Mouse (Mus musculus): Measurements from ENCODE around the gene Miga2. TPM values are rescaled to one million over a fixed set of nuclear protein-coding genes. Genes with fewer than 3 reads are reported as not detected.
A peak's percentile ranks its signal among the peaks of the same experiment; 100 is the strongest.

Gene Miga2
- polyA plus RNA-seq, 1 experiment from 2014 or later, result 22.9 TPM

- H3K27ac ChIP-seq (replicated peaks), result no peak overlapping the region
- H3K36me3 ChIP-seq, result peaks cover 94% of the 10 kb centered on the region
- no peaks in the 10 kb centered on the region for H3K9me3 ChIP-seq (replicated peaks)
- no peak overlapping the region for H3K4me2 ChIP-seq (replicated peaks)
- no peaks in the 10 kb centered on the region; the same call in 1 of the 2 replicates for H3K4me1 ChIP-seq
- 87% methylated on average over 10 of the region's 10 CpGs for WGBS
- no peak overlapping the region for H3K9ac ChIP-seq
- no peak overlapping the region for H3K4me3 ChIP-seq (replicated peaks)
- no peaks in the 10 kb centered on the region for H3K27me3 ChIP-seq
- ATAC-seq (ENCODE audit: insufficient number of reproducible peaks, low FRiP score, low TSS enrichment, low read depth), result no peak
Observed at GRCm38 (mm10) chr2:30380564-30381376, 16.7 kb downstream of the Miga2 start.

- Histone ChIP-seq H3K9me3 (replicated peaks) (no peaks in the 10 kb centered on the region), H3K36me3 (peaks cover 89% of the 10 kb centered on the region), H3K4me3 (replicated peaks) (no peak overlapping the region), H3K4me2 (replicated peaks) (no peak overlapping the region), H3K27ac (replicated peaks) (no peak overlapping the region), H3K27me3 (no peaks in the 10 kb centered on the region), H3K4me1 (no peaks in the 10 kb centered on the region), H3K9ac (no peak overlapping the region)
- ATAC-seq (ENCODE audit: insufficient number of reproducible peaks, low FRiP score, low TSS enrichment, low read depth), result no peak
- 81% methylated on average over 4 of the region's 4 CpGs for WGBS
Observed at GRCm38 (mm10) chr2:30381377-30381725, 17.3 kb downstream of the Miga2 start.

GRCm38 (mm10) chr2:30384814-30385213, 20.8 kb downstream of the Miga2 start:
- Histone ChIP-seq H3K36me3 (peaks cover 57% of the 10 kb centered on the region), H3K9me3 (replicated peaks) (no peaks in the 10 kb centered on the region), H3K4me1 (no peaks in the 10 kb centered on the region), H3K9ac (no peak overlapping the region), H3K27ac (replicated peaks) (no peak overlapping the region), H3K27me3 (no peaks in the 10 kb centered on the region), H3K4me2 (replicated peaks) (no peak overlapping the region), H3K4me3 (replicated peaks) (no peak overlapping the region)
- no peak for ATAC-seq (ENCODE audit: insufficient number of reproducible peaks, low FRiP score, low TSS enrichment, low read depth)
- 80% methylated on average over 5 of the region's 5 CpGs for WGBS

- Histone ChIP-seq H3K9ac (no peak overlapping the region), H3K9me3 (replicated peaks) (no peaks in the 10 kb centered on the region), H3K27ac (replicated peaks) (no peak overlapping the region), H3K4me2 (replicated peaks) (no peak overlapping the region), H3K4me3 (replicated peaks) (no peak overlapping the region), H3K4me1 (no peaks in the 10 kb centered on the region), H3K27me3 (no peaks in the 10 kb centered on the region), H3K36me3 (peaks cover 51% of the 10 kb centered on the region)
- ATAC-seq (ENCODE audit: insufficient number of reproducible peaks, low FRiP score, low TSS enrichment, low read depth), result no peak
- 72% methylated on average over 4 of the region's 4 CpGs for WGBS
Observed at GRCm38 (mm10) chr2:30385591-30385990, 21.6 kb downstream of the Miga2 start.

- Histone ChIP-seq H3K4me1 (peaks cover 8% of the 10 kb centered on the region), H3K4me3 (replicated peaks) (no peak overlapping the region), H3K9ac (no peak overlapping the region), H3K27ac (replicated peaks) (no peak overlapping the region), H3K36me3 (peaks cover 39% of the 10 kb centered on the region), H3K9me3 (replicated peaks) (no peaks in the 10 kb centered on the region), H3K27me3 (no peaks in the 10 kb centered on the region), H3K4me2 (replicated peaks) (no peak overlapping the region)
- ATAC-seq (ENCODE audit: insufficient number of reproducible peaks, low FRiP score, low TSS enrichment, low read depth), result no peak
- WGBS, result 81% methylated on average over 9 of the region's 9 CpGs
Observed at GRCm38 (mm10) chr2:30386913-30387312, 22.9 kb downstream of the Miga2 start.

GRCm38 (mm10) chr2:30389000-30389399, 25.0 kb downstream of the Miga2 start:
- ATAC-seq (ENCODE audit: insufficient number of reproducible peaks, low FRiP score, low TSS enrichment, low read depth), result no peak
- Histone ChIP-seq H3K36me3 (peaks cover 19% of the 10 kb centered on the region), H3K27me3 (no peaks in the 10 kb centered on the region), H3K27ac (replicated peaks) (no peak overlapping the region), H3K9me3 (replicated peaks) (no peaks in the 10 kb centered on the region), H3K4me3 (replicated peaks) (no peak overlapping the region), H3K9ac (no peak overlapping the region), H3K4me1 (peaks cover 21% of the 10 kb centered on the region), H3K4me2 (replicated peaks) (no peak overlapping the region)
- WGBS, result 88% methylated on average over 2 of the region's 2 CpGs

GRCm38 (mm10) chr2:30392114-30392576, 28.1 kb downstream of the Miga2 start, which contains the start of gene Dolpp1:
Gene Dolpp1 (plus strand): TSS chr2:30392254.
- H3K9me3 ChIP-seq (replicated peaks), result no peaks in the 10 kb centered on the region
- peaks cover 11% of the 10 kb centered on the region for H3K36me3 ChIP-seq
- peak within 1 kb of the TSS; percentile 92 for H3K4me2 ChIP-seq (replicated peaks)
- H3K9ac ChIP-seq, result peak within 1 kb of the TSS; percentile 55
- peaks cover 23% of the 10 kb centered on the region for H3K4me1 ChIP-seq
- peak within 1 kb of the TSS; percentile 90 for H3K27ac ChIP-seq (replicated peaks)
- peak within 1 kb of the TSS; percentile 96 for H3K4me3 ChIP-seq (replicated peaks)
- peak; percentile 99 for ATAC-seq (ENCODE audit: insufficient number of reproducible peaks, low FRiP score, low TSS enrichment, low read depth)
- no peaks in the 10 kb centered on the region for H3K27me3 ChIP-seq
- WGBS, result under 1% methylated on average over 40 of the region's 40 CpGs

- Histone ChIP-seq H3K9ac (peak overlapping the region; percentile 55), H3K27ac (replicated peaks) (peak overlapping the region; percentile 90), H3K4me2 (replicated peaks) (peak overlapping the region; percentile 92), H3K36me3 (peaks cover 17% of the 10 kb centered on the region), H3K4me3 (replicated peaks) (peak overlapping the region; percentile 96), H3K4me1 (peaks cover 23% of the 10 kb centered on the region), H3K27me3 (no peaks in the 10 kb centered on the region), H3K9me3 (replicated peaks) (no peaks in the 10 kb centered on the region)
- WGBS, result under 1% methylated on average over 52 of the region's 54 CpGs
- ATAC-seq (ENCODE audit: insufficient number of reproducible peaks, low FRiP score, low TSS enrichment, low read depth), result peak; percentile 79
Observed at GRCm38 (mm10) chr2:30392577-30393369, 28.7 kb downstream of the Miga2 start.

- Histone ChIP-seq H3K4me1 (peaks cover 23% of the 10 kb centered on the region), H3K4me3 (replicated peaks) (peak overlapping the region; percentile 96), H3K27ac (replicated peaks) (peak overlapping the region; percentile 90), H3K36me3 (peaks cover 19% of the 10 kb centered on the region), H3K9me3 (replicated peaks) (no peaks in the 10 kb centered on the region), H3K9ac (peak overlapping the region; percentile 55), H3K27me3 (no peaks in the 10 kb centered on the region), H3K4me2 (replicated peaks) (peak overlapping the region; percentile 92)
- no peak for ATAC-seq (ENCODE audit: insufficient number of reproducible peaks, low FRiP score, low TSS enrichment, low read depth)
- 60% methylated on average over 1 of the region's 1 CpGs for WGBS
Observed at GRCm38 (mm10) chr2:30393370-30393656, 29.3 kb downstream of the Miga2 start.

GRCm38 (mm10) chr2:30395757-30396156, 31.7 kb downstream of the Miga2 start:
- no peak for ATAC-seq (ENCODE audit: insufficient number of reproducible peaks, low FRiP score, low TSS enrichment, low read depth)
- H3K36me3 ChIP-seq, result peaks cover 40% of the 10 kb centered on the region

GRCm38 (mm10) chr2:30396246-30396645, 32.2 kb downstream of the Miga2 start:
- Histone ChIP-seq H3K27ac (replicated peaks) (no peak overlapping the region), H3K27me3 (no peaks in the 10 kb centered on the region), H3K36me3 (peaks cover 45% of the 10 kb centered on the region), H3K9ac (no peak overlapping the region), H3K9me3 (replicated peaks) (no peaks in the 10 kb centered on the region), H3K4me1 (peaks cover 26% of the 10 kb centered on the region), H3K4me2 (replicated peaks) (no peak overlapping the region), H3K4me3 (replicated peaks) (no peak overlapping the region)
- WGBS, result 84% methylated on average over 7 of the region's 7 CpGs
- ATAC-seq (ENCODE audit: insufficient number of reproducible peaks, low FRiP score, low TSS enrichment, low read depth), result no peak

More at GRCm38 (mm10) chr2:30395757-30396156, 31.7 kb downstream of the Miga2 start:
- Histone ChIP-seq H3K4me1 (peaks cover 27% of the 10 kb centered on the region), H3K9ac (no peak overlapping the region), H3K4me3 (replicated peaks) (no peak overlapping the region), H3K27me3 (no peaks in the 10 kb centered on the region), H3K4me2 (replicated peaks) (no peak overlapping the region), H3K27ac (replicated peaks) (no peak overlapping the region), H3K9me3 (replicated peaks) (no peaks in the 10 kb centered on the region)
- WGBS, result 88% methylated on average over 7 of the region's 7 CpGs
